Mouse (Mus musculus): ENCODE measurements around the gene Dusp9.

The Dusp9 gene

DNA sequence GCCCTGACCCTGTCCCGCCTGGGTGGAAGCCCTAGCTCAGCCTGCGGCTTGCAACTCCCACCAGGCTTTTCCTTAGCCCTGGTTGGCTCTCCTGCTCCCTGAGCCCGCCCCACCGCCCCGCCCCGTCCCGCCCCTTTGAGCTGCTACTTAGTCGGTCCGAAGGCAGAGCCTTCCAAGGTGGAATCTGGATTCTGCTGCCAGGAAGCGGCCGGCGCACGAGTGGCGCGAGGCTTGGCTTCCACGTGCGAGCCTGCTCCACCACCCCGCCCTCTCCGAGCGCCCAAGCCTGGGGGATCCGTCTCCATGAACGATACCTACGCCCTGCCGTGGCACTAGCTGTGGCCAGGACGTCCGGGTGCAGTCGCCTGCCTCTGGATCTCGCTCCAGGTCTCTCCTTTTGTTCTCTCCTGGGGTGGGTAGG is at the start of gene Dusp9:
Gene Dusp9, plus strand, starts transcription at position 165 of the 421 bp plus-strand sequence.
- peak; percentile 39 to 65 for DNase-seq

DNA sequence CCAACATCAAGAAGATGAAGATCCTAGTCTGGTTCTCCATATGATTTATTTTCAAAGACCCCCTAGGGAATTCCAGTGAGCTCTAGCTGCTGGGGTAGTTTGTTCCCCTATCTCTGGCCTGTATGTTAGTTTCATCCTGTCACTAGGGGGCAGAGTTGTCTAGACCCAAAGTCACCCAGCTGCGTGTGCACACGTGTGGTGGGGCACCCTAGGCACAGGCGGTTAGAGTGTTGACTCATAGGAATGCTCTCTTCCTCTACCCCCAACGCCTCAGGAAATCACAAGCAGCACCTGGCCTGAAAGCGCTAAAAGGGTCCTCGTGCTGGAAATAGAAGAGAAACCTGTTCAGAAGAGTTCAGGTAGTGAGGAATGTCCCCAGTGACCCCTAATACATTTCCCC is 46.0 kb upstream of the Dusp9 start:
- DNase-seq, result peak; percentile 26 to 51

DNA sequence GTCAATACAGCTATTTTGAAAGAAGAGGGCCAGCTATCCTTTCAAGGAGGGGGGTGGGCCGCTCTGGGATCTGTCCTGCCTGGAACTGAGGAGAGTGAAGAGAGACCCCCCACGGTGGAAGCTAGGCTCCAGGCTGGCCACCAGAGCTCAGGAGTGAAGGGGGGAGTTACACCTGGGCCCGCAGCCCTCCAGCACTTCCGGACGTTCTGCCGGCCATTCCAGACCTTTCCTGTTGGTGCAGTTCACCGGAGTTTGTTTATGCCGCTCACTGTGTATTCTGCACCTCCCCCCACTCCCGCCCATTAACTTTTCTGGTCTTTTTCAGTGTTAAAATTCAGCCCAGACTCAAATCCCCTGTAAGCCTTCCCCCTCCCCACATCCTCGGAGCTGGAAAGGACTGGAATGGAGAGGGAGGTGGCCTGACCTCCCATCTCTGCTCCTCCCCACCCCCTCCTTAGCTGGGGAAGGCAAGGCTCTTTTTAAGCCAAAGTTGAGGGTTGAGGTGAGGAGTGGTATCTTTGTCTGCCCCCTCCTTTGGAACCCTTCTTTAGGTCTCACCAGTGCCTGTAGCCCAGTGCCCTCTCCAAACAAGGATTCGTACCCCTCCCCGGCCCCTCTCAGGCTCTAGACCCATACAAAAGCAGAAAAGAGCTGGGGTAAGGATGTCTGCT is 44.6 kb upstream of the Dusp9 start:
- no peak for DNase-seq

- no peak for DNase-seq
Observed at GRCm38 (mm10) chrX:73595297-73595938, 43.8 kb upstream of the Dusp9 start.

DNA sequence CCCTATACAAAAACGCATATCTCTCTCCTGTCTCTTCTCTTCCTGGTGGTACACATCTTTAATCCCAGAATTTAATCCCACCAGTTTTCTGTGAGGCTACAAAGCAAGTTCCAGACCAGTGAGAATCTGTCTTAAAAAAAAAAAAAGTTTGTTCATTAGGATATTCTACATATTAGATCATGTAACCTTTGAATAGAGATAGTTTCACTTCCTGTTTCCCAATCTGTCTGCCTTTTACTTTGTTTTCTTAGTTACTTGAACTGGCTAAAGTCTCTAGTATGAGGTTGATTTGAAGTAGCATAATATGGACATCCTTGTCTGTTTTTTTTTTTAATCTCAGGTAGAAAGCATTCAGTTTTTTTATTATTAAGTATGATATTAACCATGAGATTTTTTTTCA is 37.8 kb upstream of the Dusp9 start:
- DNase-seq, result no peak

- DNase-seq, result no peak
Observed at GRCm38 (mm10) chrX:73613665-73614064, 25.6 kb upstream of the Dusp9 start.

DNA sequence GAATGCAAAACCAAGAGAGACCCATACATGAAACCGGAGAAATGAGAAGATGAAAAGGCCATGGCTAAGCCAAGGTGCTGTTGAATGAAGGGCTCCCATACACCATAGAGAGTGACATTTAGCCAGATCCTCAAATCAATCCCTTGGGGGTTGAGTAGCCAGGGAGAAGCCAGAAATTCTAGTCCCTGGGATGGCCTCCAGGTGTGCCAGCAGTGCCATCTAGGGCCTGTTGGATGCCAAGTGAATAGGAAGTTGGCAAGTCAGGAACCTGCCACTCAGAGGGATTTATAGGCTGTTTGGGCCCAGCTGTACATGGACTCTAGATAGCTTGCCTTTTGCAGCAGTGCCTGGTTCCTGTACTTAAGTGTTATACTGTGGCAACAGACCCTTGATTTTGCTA is 23.3 kb upstream of the Dusp9 start:
- no peak for DNase-seq

DNA sequence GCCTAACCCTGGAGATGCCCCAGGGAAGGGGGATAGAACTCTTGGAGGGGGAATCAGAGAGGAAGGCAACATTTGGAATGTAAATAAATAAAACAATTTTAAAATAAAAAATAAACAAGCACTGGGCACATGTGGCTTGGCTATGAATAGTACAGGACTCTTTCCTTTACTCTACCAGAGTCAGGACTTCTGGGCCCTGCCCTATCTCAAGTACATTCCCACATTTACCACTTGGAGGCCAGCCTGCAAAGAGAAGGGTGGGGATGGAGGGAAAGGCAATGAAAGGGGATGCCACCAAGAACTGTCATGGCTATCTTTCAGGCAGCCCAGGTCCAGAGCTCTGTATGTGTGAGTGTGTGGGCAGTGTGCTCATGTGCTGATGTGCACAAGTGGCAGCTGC is 19.8 kb upstream of the Dusp9 start:
- DNase-seq, result no peak

GRCm38 (mm10) chrX:73619890-73620289 is 19.3 kb upstream of the Dusp9 start:
- no peak for DNase-seq

GRCm38 (mm10) chrX:73626981-73627380 is 12.2 kb upstream of the Dusp9 start:
- no peak for DNase-seq

DNA sequence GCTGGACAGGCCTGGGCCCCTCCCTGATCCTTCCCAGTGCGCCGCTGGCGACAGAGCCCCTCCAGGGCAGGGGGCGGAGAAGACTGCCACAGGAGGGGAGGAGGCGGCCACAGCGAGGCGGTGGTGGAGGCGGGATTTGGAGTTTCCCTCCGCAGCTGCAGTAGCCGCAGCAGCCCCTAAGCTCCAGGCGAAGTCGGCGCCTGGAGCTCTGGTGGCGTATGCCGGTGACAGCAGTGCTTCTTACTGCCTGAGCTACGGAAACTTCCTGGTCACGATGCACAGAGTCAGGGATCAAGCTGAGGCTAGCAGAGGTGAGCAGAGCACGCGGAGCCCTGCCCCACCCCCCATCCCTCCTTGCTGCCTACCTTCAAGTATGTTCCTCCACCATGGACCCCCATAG is 3.8 kb upstream of the Dusp9 start:
- DNase-seq, result no peak

- DNase-seq, result no peak
Observed at GRCm38 (mm10) chrX:73637415-73637814, 1.8 kb upstream of the Dusp9 start.

DNA sequence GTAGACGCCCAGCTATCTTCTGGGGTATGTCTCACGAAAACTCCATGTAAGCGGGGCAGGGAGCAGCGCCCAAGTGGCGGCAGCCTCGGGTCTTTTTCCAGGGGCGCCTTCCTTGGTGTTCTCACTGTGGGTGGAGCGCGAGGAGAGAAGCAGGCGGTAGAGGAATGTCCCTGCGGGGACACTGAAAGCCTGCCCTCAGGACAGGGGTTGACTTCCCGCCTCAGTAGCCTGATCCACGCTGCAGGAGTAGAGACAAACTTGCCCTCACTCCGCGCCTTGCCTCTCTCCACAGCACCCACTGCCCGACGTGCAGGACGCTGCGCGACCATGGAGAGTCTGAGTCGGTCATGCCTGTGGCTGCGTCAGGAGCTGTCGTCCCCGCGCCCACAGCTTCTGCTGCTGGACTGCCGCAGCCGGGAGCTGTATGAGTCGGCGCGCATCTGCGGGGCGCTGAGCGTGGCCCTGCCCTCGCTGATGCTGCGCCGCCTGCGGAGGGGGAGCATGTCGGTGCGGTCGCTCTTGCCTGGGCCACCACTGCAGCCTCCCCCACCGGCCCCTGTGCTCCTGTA is 766 bp downstream of the Dusp9 start:
- DNase-seq, result no peak

GRCm38 (mm10) chrX:73645121-73645520 is 5.9 kb downstream of the Dusp9 start:
- no peak for DNase-seq

- no peak for DNase-seq
Observed at GRCm38 (mm10) chrX:73650869-73651268, 11.7 kb downstream of the Dusp9 start.

DNA sequence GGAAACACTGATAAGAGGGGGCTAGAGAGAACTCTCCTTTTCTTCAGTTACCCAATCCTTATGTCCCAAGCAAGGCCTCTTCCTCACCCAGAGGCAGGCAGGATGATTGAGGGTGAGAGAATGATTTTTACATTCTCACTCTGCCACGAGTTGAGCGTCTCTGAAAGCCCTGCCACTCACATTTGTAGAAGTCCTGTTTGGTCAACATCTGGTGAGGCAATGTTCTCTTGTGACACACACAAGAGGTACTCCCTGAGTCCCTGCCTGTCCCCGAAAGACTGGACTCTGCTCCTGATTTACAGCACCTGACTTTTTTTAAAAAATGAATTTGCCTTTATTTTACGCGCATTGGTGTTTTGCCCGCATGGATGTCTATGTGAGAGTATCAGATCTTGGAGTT is 14.2 kb downstream of the Dusp9 start:
- DNase-seq, result no peak

GRCm38 (mm10) chrX:73654177-73654576 is 15.0 kb downstream of the Dusp9 start:
- DNase-seq, result peak; percentile 63 to 76

GRCm38 (mm10) chrX:73655529-73655928 is 16.3 kb downstream of the Dusp9 start:
- DNase-seq, result peak; percentile 58 to 67

DNA sequence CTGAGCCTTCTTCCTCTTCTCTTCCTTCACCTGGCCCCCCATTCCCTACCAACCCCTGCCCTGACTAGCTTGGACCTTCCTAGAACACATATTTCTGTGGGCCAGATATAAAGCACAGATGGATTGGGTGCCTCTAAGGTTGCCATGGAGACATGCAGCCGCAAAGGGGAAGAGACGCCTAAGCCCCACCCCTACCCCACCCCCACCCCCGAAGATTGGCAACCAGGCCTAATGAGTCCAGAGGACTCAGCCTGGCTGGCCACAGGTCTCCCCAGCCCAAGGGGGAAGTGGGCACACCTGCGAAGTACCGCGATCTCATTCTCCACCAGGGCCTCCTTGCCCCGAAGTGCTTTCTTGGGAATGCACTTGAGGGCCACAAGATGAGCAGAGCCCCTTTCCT is 19.2 kb downstream of the Dusp9 start:
- no peak for DNase-seq

- DNase-seq, result no peak
Observed at GRCm38 (mm10) chrX:73658936-73659574, 19.8 kb downstream of the Dusp9 start.

DNA sequence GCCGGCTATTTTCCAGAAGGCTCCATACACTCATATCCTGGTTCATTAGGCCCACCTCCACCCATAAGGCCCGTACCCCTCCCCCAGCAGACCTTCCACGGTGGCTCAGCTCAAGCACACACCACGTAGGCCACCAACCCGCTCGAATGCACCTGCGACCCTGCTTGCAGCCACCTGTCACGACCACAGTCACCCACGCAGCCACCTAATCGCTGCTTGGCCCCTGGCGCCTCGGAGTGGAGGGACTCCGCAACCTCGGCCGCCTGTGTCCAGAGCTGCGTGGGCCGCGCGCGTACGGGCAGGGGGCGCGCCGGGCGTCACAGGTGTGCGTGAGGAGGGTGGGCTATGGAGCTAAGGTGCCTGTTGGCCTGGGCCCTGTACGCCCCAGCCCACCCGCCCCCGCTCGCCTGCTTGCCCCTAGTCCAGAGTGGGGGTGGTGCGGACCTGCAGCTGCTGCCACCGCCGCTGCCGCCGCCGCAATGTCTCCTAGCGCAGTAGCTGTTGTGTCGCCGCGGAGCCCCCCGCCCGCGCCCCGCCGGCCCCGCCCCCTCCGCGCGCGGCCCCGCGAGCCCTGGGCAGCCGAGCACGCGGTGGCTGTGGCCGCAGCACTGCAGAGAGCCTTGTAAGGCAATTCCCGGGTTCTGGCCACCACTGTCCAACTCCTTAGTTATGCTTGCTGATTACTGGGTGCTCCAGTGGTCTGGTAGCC is 20.5 kb downstream of the Dusp9 start, which contains the start of gene Pnck:
Gene Pnck, minus strand, starts transcription at position 543 of the 709 bp plus-strand sequence.
- DNase-seq, result peak in 1 of 2 experiments; percentile 35

DNA sequence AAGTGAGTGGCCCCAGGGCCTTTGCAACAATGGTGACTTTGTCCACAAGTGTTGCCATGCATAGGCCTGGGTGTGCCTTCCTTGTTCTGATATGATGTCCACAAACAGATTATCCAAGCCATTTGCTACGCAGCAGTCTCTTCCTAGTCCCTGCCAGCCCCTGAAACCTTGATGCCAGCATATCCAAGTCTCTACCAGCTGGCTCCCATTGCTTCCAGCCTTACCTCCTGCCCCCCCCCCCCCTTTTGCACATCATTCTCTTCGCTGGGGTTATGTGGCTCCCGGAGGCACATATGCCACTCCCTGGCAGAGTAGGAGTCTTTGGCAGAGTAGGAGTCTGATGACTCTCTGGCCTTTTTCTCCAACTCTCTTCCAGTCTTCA is 21.1 kb downstream of the Dusp9 start:
- DNase-seq, result no peak

DNA sequence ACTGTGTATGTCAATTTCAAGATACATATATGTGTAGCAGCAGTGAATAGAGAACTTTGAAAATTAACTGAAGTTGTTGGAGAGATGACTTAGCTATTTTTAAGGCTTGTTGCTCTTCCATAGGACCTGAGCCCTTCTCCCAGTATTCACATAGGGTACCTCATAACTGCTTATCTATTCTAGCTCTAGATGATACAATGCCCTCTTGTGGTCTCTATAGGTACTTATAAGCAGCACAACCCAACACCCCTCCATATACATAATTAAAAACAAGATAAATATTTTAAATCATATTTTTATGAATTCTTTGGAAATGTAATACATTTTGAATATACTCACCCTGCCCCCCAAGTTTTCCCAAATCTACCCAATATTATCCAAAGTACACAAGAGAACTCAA is 23.9 kb downstream of the Dusp9 start:
- no peak for DNase-seq
